Mouse (Mus musculus) heart, adult 9 months (tissue): ENCODE measurements at regions not wholly inside any gene's neighbourhood (a gene's known extent, or its start where the extent isn't known, plus 50 kb on each side); places are given as distances from the start of the nearest gene placed in this dataset.
"Not testable (repeated sequence)": the region's sequence is repeated elsewhere in the genome, so short reads cannot be mapped to it uniquely, and the experiment has no call there.

ENCODE experiments used
- DNase-seq, 2 experiments: peaks; one replicate each; pipeline ENCODE4 v3.0.0; 2022; ENCODE audit warnings: low spot score in 2 of 2

- DNase-seq, result peak; percentile 96 to 98
Measured at GRCm38 (mm10) chr17:17293932-17294534, 80.1 kb upstream of the Riok2 start.

- DNase-seq, result not testable (repeated sequence)
Measured at GRCm38 (mm10) chr17:17295037-17295436, 79.1 kb upstream of the Riok2 start.

GRCm38 (mm10) chr17:17303496-17303895 is 70.6 kb upstream of the Riok2 start:
- DNase-seq, result not testable (repeated sequence)
